Mouse (Mus musculus) embryo, embryonic 9.5 days (tissue): ENCODE results near the gene Cog7.
A peak's percentile ranks its signal among the peaks of the same experiment; 100 is the strongest.

Source experiments
- DNase-seq: peaks from one replicate; pipeline ENCODE4 v3.0.0-alpha.2; 2017; ENCODE audit errors: extremely low spot score

Cog7 gene

DNA sequence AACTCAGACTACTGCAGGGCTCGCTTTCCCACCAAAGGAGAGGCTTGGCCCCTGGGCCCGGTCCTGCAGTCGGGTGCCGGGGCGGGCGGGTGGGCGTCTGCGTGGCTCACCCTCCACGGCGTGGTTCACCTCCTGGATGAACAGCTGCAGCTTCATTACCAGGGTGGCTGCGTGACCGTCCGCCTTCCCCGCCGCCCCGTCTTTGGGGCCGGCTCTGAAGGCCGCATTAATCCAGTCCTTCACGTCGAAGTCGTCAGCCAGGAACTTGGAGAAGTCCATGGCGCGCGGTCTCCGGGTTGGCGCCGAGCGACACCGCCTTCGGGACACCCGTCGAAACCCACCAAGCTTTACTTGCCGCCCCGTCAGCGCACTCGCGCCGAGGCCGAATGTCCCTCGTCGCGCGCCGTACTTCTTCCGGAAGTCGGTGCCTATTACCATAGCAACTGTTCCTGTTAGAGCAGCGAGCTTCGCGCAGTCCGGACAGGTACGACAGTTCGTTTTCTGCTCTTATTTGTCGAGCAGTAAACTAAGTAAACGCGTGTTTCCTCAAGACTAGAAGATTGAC, at the start of gene Cog7:
TSS of gene Cog7 (minus strand) at position 405 of the 565 bp plus-strand sequence.
- DNase-seq = peak; percentile 88

DNA sequence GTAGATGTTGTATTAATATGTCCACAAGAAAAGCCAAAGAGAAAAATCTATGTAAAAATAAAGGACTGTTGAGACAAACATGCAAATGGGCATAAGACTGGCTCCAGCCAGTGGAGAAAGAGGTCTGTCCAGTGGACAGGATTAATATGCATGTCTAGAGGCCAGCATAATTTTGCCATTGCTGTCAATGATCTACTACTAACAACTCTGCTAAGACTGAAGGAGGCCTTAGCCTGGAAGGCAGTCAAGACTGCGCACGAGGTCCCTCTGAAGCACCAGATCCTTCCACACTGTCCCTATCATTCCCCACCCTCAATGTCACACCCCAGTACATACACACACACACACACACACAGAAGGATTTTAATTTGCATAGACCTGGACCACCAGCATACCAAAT, 40.6 kb upstream of the Cog7 start:
- no peak for DNase-seq

DNA sequence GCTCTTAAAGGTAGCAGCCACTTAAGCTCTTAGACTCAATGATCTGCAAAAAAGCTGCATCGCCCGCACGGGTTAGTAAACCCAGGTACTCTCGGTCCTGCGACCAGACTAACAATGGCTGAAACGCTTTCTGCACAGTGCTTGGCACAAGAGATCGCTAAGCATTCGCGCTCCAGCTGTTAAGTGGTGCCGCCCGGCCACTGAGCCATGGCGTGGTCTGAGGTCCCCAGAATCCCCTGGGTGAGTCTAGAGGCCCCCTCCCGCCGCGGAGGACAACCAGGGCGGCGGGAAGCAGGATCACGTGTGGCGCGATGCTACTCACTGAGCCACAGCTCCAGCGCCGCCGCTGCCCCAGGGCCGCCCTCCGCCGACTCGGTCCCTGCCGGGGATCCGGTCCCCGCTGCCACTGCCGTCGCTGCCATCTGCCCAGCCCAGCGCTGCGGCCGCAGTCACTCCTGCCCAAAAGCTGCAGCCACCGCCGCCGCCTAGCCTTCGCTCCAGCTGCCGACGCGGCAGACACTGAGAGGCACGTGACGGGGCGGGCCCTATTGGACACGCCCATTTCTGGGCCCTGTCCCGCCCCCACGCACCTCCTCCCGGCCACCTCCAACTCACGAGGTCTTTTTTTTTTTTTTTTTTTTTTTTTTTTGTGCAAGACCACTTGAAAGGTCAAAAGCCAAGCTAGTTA, 39.3 kb upstream of the Cog7 start, which contains the start of gene Gga2:
TSS of gene Gga2 (minus strand) at position 556 of the 688 bp plus-strand sequence.
- peak; percentile 90 for DNase-seq

DNA sequence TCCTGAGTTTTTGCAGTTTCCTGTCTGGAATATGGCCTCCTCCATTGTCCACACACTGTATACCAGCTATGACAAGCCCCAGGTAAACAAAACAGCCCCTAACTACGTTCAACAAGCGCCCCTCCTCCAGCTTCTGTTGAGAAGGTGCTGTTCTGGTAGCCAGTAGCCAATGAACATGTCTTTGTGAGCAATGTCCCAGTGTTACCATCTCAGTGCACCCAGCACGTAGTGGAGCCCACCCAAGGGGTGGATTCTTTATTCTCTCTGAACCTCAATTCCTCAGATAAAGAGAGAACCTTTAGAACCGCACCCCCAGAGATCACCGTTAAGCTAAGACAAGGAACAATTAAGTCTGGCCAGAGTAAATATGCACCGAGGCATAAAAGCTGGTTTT, 38.8 kb upstream of the Cog7 start:
- DNase-seq = peak; percentile 35

DNA sequence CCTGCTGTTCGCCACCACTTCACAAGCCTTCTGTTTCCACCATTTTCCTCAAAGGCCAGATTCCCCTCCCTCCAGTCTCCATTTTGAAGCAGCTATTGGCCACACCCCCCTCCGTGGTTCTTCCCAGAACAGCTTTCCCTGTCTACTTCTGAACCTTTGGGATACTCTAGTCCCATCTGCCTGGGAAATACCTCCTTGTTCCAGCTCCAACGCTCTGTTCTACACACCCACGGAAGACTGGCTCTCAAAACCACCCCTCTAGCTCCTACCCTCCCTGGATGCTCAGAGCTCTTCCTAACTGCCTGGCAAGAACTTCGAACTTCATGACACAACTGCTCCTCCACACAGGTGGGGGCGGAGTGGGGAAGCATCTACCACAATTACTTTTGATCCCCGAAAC, 37.5 kb upstream of the Cog7 start:
- DNase-seq = no peak

DNA sequence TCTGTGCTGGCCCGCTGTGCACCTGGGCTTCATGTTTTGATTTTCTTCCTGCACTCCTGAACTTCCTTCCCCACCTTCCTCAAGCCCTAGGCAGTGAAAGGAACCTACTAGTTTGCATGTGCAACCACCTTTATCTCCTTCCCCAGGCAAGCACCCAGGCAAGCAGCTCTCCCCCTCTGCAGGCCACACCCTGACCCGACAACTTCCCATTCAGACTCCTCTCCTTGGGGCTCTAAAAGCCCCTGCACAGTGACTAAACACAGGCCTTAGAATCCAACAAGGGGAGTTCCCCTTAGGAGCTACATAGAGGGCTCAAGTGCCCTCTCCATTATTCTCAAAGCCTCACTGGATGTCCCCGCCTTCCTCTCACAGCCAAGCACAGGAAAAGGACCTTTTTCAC, 36.7 kb upstream of the Cog7 start:
- DNase-seq = no peak

DNA sequence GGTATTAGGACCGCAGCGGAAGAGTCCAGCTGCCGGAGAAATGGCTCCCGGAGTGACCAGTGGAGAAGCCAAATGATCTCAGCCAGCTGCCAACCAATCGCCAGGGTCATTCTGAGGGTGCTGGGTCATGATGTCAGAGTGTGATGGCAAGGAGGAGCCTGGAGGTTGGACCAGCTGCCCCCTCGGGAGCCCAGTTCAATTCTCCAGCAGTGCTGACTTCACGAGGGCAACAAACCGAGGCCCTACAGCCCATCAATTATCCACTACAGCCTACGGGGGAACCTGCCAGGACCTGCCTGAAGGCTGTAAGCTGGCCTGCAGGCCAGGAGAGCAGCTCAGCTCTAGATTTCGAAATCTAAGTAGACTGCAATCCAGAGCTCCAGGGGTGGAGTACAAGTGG, 34.2 kb upstream of the Cog7 start:
- DNase-seq = no peak

DNA sequence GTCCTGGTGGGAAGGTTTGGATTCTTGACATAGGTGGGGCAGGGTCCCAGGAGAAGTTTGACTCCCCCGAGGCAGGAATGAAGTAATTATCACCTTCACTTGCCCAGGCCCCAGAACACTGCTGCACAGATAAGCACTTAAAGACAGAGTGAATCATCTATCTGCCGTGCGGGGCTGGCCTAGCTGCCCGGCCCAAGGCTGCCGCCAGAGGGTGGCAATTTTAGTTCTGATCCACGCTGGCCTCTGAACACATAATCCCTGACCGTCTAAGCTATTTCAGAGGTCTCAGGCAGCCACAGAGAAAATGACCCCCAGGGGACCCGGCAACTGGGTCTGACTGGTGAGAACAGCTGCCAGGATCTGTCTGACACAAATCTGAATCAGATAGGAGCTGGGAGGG, 33.6 kb upstream of the Cog7 start:
- DNase-seq = peak; percentile 32

DNA sequence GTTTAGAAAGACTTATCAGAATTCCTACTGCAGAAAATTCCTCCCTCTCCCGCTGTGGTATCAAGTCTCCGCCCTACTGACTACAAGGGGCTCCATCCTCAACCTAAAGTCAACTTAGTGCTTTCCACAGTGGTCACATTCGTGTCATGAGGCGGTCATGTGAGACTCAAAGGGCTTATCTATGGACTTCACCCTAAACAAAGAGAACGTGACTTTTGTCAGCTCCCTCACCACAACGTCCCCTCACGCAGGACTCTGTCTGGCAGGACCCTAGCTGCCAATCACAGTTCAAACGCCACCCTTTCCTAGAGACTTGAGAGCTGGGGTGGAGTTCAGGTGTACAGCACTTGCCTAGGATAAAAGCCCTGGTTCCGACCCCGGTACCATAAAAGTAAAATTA, 31.4 kb upstream of the Cog7 start:
- DNase-seq = no peak

DNA sequence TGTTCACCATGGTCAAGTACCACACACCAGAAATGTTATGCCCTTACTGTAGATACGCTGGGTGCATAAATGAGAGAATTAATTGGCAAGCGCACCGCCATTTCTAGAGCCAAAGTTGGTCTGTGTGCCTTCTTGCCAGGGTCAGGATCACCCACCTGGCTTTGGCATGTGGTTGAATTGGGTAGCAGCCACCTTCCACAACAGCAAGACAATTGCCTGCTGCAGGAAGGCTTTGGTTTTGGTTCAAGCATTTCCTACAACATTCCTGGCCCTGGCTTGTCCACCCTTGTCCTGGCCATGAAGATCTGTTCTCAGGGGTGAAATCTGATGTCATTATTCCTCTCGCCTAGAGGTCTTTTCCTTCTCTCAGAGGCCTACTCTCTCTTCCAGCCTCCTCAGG, 30.9 kb upstream of the Cog7 start:
- no peak for DNase-seq

DNA sequence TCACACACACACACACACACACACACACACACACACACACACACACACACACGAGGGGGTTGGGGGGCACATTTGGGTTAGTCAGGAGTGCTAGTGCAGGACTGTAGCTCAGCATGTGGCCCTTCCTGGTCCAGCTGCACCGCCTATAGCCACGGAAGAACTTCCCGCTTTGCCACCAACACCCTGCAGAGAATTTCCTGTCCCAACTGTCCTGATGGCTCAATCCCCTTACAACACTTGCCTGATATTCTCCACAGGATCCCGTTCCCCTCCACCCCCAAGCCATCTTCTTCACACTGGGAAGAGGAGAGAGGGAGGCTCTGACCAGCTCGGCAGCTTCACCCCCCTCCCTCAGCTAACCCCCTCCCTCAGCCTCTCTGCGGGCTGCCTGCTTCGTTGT, 18.9 kb upstream of the Cog7 start:
- no peak for DNase-seq

DNA sequence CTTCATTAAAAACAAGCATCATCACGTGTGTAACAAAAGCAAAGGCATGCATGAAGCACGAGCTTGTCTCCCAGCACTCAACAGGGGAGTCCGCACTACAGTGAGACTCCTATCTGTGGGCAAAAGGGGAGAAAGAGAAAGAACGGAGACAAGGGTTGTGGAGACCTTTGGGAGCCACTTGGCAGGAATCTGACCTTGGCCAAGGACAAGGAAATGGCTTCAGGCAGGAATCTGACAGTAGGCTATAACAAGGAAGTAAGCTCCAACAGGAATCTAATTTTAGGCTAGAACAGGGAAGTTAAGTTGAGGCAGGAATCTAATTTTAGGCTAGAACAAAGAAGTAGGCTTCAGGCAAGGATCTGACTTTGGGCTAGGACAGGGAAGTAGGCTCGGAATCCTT, 14.4 kb upstream of the Cog7 start:
- DNase-seq = no peak

DNA sequence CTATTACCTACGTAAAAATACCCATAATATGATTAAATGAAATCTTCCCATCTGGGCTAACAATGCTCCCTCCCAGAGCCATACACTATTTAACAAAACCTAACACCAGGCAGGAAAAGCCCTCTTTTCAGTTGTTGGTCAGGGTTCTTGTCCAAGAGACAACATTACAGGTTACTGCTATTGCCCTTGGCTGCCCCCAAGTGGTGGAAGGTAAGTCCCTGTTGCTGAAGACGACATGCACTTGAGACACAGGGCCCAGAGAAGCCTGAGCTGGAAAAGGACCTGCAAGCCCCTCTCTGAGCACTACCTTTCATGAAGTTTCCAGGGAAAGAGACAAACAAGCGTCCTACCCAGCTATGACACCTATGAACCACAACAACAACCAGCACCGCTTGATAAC, 6.5 kb downstream of the Cog7 start:
- DNase-seq = peak; percentile 42

DNA sequence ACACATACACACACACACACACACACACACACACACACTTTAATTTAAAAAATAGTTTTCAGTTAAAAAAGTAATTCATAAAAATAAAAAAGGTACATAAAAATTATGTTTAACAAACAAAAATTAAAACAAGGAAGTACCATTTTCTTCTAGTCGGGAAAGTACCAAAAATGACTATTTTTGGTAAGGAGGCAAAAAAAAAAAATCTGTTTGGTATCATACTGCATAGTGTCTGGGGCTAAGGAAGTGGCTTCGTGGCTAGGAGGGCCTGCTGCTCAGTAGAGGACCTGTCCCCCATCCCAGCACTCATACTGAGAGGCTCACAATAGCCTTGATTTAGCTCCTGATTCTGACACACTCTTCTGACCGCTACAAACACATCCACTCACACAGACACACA, 9.8 kb downstream of the Cog7 start:
- DNase-seq = no peak

DNA sequence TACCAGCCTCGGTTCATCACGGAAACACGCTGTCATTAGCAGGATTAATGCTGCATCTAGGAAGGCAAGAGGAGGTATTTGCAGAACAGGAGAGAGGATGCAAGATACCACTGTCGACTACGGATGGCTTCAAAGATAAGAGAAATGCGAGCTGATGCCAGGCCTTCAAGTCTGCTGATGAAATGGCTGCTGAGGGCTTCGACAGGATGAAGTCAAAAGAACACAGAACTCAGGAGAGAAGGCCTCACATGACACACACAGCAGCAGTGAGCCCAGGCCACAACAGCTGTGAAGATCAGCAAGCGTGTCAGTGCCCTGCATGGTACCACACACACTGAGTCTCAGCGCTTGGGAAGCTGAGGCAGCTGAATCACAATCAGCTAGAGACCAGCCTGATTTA, 11.3 kb downstream of the Cog7 start:
- DNase-seq = no peak

DNA sequence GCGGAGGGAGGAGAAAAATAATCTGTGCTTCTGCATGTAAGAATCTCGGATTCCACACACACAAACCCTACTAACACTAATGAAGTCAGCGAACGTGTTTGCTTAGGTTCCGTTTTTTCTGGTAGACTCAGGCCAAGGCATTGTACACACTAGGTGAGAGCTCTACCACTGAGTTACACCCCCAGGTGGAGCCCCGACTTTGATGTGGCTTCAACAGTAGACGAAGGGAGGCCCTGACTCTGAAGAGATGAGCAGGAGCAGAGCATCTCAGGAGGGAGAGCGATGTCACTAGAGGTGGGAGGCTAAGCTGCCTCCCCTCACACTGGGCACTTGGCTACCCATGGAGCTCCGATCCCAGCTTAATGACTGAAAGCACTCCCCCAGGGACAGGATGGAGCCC, 12.7 kb downstream of the Cog7 start:
- no peak for DNase-seq

DNA sequence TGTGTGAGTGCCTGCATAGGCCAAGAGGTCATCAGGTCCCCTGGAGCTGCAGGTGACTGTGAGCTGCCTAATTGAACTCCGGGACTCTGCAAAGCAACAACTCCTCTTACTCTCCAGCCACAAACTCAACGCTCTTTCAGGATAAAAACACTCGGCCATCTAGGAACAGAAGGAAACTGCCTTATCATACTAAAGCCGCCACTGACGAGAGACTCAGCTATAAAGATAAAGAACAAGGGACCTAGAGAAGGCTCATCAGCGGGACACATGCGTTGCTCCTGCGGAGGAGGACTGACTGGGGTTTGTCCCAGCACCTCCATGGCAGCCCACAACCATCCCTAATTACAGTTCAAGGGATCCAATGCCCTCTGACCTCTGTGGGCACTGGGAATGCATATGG, 13.3 kb downstream of the Cog7 start:
- DNase-seq = no peak

DNA sequence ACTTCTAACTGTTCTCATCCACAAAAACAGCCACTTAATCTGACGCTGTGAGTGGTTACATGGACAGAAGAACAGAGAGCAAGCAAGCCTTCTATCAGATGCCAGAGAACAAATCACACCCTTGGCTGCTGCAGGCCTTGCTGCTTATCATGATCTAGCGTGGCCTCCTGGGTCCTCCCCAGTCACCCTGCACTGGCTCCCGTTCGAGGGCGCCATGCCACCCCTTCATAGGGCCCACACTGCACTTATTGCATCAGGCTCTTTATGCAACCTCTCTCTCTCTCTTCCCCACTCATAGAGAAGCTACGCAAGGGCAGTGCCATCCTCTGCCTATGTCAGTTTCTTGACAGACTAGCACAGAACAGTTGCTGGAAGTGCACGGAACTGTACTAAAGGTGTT, 15.3 kb downstream of the Cog7 start:
- DNase-seq = no peak

DNA sequence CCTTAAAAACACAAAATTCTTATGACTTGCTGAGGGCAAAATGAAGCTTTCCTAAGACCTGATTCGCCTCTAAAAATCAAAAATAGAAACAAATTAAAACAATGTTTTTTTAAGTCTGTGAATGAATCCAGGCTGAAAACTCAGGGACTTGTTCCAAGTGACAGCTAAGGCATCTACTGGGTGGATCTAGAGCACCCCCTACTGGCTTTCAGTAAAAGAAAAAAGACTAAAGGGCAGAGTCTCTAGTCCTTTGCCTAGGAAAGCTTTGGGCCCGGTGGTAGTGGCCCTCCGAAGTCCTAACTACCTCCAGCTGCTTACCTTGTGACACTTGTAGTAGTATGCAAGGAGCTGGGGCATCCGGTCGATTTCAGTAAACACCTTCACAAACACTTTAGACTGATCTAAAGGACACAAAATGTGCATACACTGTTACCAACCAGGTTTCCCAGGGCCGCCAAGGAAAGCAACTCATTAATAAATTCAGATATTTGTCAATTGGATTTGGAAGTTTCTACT, 17.6 kb downstream of the Cog7 start:
- DNase-seq = peak; percentile 34

DNA sequence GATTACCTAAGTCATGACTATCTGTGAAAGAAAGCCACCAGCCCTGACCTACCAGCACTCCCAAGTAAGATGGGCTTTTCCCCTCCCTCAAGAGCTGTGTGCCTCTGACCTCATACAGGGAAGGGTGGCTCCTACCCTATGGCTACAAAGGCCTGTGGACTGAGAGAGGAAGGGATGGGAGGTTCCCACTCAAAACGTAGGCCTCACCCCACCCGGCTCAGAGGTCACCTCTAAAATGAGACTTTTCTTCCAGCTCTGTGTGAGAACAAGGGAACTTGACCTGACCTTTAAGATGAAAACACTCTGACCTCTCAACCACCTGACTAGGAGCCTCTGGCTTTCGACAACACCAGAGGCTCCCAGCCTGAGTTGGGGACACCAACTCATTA, 18.9 kb downstream of the Cog7 start:
- DNase-seq = no peak

DNA sequence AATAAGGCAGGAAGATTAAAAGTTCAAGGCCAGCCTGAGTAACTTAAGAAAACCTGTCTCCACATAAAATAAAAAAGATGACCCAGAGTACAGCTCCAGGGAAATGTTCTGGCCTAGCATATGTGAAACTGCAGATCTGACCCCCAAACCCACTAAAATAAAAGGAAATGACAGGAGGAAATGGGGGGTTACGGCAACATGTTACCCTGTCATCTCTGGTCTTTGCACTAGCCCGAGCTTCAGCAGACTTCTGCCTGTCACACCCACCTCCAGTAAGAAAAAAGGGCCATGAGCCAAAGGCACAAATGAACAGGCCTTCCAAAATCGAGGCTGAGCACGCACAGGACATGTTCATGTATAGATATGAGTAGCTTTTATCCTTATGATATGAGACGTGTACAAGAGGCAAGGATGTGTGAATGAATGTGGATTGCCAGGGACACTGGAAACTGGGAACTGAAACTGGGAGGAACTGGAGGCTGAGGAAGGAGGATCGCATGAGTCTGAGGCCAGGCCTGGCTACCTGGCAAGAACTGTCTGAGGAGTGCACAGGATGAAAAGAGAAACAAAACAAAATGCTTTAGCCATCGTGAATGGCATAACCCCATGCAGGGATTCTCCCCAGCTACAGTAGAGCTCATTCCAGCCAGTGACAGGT, 19.5 kb downstream of the Cog7 start:
- DNase-seq = no peak

DNA sequence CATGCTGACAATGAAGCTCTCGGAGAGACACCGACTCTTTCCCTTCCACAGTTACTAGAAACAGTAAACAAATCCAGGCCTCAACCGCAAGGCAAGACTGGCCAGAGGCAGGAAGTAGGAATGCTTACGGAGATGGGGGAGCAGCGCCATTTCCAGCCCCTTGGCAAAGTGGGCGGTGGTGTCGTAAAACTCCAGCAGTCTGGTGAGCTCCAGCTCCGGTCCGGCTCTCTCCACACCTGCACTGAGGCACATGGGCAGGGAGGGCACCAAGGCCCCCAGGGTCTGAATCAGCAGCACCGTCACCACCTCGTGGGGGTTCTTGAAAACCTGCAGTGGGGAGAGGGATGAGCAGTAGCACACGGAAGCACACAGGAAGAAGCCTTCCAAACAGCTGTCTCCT, 25.7 kb downstream of the Cog7 start:
- no peak for DNase-seq
